Mouse (Mus musculus) megakaryocyte, embryonic 14.5 days (primary cell): ENCODE measurements around the gene Olfr15.

Source experiments
- FLI1 ChIP-seq: IDR thresholded peaks from 2 replicates; pipeline ENCODE4 v1.6.1; 2012; ENCODE audit warnings: low read length, inconsistent platforms, mixed read lengths
- GATA1 ChIP-seq: IDR thresholded peaks from 3 replicates; pipeline ENCODE4 v1.6.1; 2012; ENCODE audit warnings: mixed read lengths, low read length, inconsistent platforms, borderline replicate concordance

- TF ChIP-seq GATA1: no peak
- no peak for TF ChIP-seq FLI1
These were observed 4.8 kb downstream of the Olfr15 start for GRCm38 (mm10) chr16:3835461-3835860.
